Mouse (Mus musculus) embryo, embryonic 10.5 days (tissue): ENCODE results near the gene Zfp28.

Experiments used
- DNase-seq: peaks from one replicate; pipeline ENCODE4 v3.0.0-alpha.2; 2015; ENCODE audit warnings: low spot score

The Zfp28 gene

DNA sequence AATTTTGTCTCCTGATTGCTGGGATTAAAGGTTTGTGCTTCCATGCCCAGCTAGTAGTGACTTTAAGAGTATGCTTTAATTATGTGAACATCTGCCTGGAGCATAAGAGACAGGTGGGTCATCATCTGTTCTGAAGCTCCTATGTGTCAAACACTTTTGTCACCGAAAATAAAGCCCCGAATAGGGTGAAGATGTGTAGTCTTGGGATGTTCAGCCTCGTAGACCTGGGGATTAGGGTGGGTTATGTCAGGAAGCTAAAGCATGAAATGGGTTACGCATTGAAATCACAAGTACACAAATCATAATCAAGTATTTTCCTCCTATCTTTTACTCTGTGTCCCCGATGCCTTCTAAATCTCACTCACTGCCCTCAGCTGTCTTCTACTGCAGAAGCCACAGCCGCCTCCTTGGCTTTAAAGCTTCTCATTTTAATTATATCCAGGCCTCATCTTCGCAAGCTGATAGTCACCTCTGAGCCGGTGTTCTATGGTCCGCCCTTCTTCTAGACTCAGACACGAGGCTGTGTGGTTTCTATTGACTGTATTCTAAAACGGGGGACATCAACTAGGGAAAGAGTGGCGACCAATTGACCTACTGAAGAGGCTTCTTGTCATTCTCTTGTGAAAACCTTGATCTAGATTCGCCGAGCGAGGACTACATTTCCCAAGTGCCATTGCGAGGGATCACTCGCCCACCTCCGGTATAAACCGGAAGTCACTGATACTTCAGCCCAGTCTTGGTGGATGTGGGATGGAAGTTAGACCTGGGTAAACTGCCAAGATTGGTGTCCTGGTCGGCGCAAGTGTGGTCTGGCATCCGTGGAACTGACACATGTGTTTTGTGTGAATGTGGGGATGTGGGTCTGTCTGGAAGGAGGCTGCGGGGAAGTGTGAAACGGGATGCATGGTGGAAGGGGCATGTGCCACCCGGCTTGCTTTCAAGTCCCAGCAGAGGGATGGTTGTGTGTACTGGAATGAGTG is 15.2 kb downstream of the Zfp28 start, which contains the start of gene Smim17:
Gene Smim17 (plus strand): TSS at position 720 of the 980 bp plus-strand sequence.
- peak; percentile 80 for DNase-seq

DNA sequence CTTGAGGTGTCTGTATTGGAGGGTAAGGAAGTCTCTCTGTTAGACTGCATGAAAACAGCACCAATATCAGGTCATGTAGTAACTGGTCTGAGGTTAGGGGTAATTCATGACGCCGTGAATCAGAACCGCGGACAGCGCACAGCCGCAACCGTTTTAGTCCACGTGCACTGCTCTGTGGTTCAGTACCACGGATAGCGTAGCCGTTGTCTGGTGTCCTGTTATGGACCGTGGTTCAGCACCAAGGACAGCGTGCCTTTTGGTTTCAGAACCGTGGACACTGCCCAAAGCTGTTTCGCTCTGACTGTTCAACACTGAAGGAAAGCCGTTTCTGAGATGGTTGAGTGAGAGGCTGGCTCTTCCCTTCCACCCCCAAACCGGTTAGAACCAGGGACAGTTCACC is 26.9 kb downstream of the Zfp28 start, which contains the start of gene Gm20715:
Gene Gm20715 (plus strand): TSS at position 235 of the 400 bp plus-strand sequence.
- peak; percentile 97 for DNase-seq

DNA sequence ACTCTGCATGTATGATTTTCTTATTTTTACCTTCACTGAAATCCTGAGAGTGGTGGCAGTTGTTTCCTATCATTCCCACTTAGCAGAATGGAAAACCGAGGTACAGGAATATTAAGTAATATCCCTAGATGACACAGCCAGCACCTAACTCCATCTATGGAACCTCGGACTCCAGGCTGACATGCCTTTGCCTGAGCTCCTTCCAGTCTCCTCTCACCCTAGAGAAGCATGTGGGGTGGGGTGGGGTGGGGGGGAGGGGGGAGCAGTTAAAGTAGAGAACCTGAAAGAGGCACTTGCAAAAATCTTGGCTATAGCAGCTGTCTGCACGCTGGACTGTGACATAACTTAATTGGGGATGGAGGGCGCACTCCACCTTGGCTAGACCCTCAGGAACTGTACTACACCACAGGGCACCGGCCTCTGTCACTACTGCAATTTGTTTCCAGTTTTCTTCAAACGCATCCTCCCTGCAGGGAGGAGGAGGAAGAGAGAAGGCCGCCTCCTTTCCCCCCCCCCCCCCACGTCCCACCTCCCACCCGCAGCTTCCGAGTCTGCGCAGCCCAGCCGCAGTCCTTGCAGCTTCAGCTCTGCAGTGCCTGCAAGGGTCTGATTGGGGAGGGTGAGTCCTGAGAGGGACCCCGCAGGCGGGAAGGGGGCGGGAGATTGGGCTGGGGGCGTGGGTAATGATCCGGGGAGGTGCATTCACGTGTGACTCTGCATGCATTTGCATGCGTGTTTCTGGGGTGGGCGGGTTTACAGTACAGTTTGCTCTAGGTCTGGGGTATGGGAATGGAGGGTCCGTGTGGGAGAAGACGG is 31.7 kb downstream of the Zfp28 start:
- DNase-seq: no peak

DNA sequence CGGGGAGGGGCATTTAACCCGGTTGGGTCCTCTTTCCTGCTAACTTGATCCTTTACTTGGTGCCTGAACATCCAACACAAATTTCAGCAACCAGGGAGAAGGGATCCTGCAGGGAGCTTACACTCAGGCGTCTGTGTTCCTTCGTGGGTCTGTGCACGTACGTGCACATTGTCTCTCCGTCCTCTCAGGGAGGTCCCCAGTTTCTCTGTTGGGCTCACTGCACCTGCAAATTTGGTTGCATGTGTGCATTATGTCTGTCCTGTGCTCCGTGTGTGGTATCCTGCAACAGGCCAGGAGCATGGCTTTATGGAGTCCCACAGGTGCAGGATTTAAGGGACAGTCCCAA is 32.3 kb downstream of the Zfp28 start:
- no peak for DNase-seq

DNA sequence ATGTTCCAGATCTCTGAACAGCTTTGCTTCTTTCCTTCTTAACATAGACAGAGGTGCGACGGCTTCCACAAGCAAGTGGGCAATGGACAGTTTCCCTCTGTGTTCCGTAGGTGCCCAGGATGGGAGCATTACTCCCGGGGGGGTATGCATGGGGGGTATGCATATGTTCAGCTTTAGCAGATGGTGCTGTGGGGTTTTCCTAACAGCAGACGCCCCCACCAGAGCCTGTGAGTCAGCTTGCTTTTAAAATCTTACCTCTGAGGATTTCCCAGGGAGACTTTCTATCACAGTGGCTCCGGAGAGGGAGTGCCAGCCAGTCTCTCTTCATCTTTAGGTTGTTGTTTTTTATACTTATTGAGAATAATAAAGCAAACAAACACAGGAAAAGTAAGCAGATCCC is 36.8 kb downstream of the Zfp28 start:
- no peak for DNase-seq

DNA sequence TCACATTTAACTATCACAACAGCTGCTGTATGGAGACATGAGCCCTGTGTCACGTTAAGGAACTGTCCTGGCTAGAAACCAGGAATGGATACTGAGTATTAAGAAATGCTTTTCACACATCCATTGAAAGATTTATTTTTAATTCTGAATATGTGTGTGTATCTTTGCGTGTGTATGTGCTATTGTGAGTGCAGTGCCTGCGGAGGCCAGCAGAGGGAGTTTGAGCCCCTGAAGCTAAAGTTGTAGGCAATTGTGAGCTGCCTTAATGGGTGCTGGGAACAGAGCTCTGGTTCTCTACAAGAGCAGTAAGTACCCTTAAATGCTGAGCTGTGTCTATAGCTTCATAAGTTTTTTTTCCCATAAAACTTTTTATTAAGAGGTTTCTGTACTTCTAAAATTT is 46.3 kb downstream of the Zfp28 start:
- no peak for DNase-seq

DNA sequence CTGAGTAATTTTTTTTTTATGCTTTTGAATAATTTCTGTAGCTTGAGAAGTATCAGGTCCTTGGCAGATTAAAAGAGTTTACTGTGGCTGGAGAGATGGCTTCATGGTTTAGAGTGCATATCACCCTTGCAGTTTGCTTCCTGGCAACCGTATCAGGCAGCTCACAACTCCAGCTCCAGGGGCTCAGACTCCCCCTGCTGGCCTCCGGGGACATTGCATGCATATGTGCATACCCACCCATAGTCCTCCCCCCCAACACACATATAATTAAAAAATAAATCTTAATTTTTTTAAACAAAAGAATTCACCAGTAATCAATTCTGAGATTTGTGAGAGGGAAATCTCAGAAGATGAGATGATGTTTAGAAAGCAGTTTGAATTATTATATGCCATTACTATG is 47.2 kb downstream of the Zfp28 start:
- DNase-seq: peak; percentile 28

DNA sequence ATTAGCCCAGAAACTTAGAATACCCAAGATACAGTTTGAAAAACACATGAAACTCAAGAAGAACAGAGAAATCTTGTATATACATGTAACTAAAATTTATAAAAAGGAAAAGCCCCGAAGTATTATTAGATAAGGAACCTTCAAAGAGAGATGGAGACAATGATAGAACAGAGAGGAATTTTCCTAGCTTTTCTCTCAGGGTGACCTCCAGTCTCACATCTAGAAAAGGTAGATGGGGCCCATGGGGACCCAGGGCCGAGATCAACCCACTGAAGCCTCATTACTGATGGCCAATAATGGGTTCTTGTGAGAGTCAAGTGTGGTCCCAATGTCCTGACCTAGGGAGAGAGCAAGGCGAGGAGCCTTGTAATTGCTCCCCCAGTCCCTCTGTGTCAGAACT is 55.3 kb downstream of the Zfp28 start, which contains the start of gene Olfr1344:
Gene Olfr1344 (plus strand): TSS at position 301 of the 400 bp plus-strand sequence.
- no peak for DNase-seq

DNA sequence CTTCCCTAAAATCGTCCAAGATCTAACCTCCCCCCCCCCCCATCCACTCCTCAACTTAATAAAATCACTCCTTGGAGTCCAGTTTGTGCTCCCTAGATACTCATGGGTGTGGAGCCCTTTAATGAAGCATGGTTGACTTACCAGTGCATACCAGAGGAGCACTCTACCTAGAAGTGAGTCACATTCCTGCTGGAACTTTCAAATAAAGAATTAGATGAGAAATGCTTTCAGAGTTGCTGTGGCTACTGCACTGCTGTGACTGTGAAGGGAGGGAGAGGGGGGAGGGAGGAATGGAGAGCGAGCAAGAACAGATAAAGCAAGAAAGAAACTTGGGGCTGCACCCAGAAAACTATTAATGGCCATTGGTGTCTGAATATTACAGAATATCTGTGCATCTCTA is 58.1 kb downstream of the Zfp28 start:
- DNase-seq: no peak
